Mouse (Mus musculus): Measurements from ENCODE around the gene Calhm3.

The Calhm3 gene

GRCm38 (mm10) chr19:47118634-47119033 is 38.9 kb downstream of the Calhm3 start:
- DNase-seq (ENCODE audit: low read depth, low spot score), result no peak

GRCm38 (mm10) chr19:47104641-47105271 is 52.8 kb downstream of the Calhm3 start:
- no peak for DNase-seq (ENCODE audit: low read depth, low spot score)
